Mouse (Mus musculus): ENCODE measurements at regions not wholly inside any gene's neighbourhood (a gene's known extent, or its start where the extent isn't known, plus 50 kb on each side); places are given as distances from the start of the nearest gene placed in this dataset.

GRCm38 (mm10) chr15:56344973-56345372, 1132.5 kb downstream of the Slc22a22 start:
- Histone ChIP-seq H3K27me3 (replicated peaks; ENCODE audit: control insufficient read depth, insufficient read depth, low read length) (no peaks in the 10 kb centered on the region), H3K27ac (ENCODE audit: low read length) (no peak overlapping the region), H3K9ac (replicated peaks; ENCODE audit: low read depth, low read length) (no peak overlapping the region), H3K4me2 (ENCODE audit: low read length) (no peak overlapping the region), H3K4me3 (replicated peaks; ENCODE audit: low read length) (no peak overlapping the region), H3K36me3 (ENCODE audit: control insufficient read depth, insufficient read depth) (no peaks in the 10 kb centered on the region), H3K4me1 (replicated peaks; ENCODE audit: control insufficient read depth, insufficient read depth, low read length) (no peaks in the 10 kb centered on the region), H3K9me3 (ENCODE audit: control insufficient read depth, low read length) (no peaks in the 10 kb centered on the region)
- 73% methylated on average over 2 of the region's 2 CpGs for WGBS
- ATAC-seq = no peak

DNA sequence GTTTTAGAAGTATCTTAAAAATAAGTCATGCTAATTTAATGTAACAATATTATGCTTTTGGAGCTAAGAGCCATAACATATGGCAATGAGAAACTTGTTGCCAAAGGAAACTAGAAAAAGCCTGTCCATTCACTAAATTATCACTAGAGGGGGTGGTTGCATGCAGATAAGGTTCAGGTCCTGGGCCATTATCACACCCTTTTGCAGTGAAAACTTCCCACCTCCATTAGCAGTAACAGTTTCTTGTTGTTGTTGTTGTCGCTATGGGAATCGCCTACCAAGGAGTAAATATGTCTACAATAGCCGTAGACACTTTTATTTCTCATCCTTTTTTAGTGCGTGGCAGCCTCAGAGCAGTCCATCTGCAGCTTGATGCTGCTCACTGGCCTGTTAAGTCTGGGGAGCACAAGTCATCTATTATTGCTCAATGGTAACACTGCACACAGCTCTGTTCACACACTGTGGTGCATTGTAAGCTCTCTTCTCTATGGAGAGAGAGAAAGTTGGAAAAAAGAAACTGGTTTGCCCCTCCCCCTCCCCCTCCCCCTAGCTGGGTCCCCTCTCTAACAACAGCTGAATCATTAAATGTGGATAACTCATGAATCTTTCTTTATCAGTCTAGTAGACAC, 1133.0 kb downstream of the Slc22a22 start:
- no peaks in the 10 kb centered on the region for H3K27me3 ChIP-seq (replicated peaks; ENCODE audit: control insufficient read depth, insufficient read depth, low read length)
- H3K4me3 ChIP-seq (replicated peaks; ENCODE audit: low read length) = no peak overlapping the region
- no peak for ATAC-seq
- no peak overlapping the region for H3K9ac ChIP-seq (replicated peaks; ENCODE audit: low read depth, low read length)
- no peaks in the 10 kb centered on the region for H3K9me3 ChIP-seq (ENCODE audit: control insufficient read depth, low read length)
- 36% methylated on average over 4 of the region's 4 CpGs for WGBS
- H3K4me2 ChIP-seq (ENCODE audit: low read length) = no peak overlapping the region
- H3K27ac ChIP-seq (ENCODE audit: low read length) = no peak overlapping the region
- H3K4me1 ChIP-seq (replicated peaks; ENCODE audit: control insufficient read depth, insufficient read depth, low read length) = no peaks in the 10 kb centered on the region
- H3K36me3 ChIP-seq (ENCODE audit: control insufficient read depth, insufficient read depth) = no peaks in the 10 kb centered on the region

- Histone ChIP-seq H3K4me3 (replicated peaks; ENCODE audit: low read length) (no peak overlapping the region), H3K9me3 (ENCODE audit: control insufficient read depth, low read length) (no peaks in the 10 kb centered on the region), H3K27me3 (replicated peaks; ENCODE audit: control insufficient read depth, insufficient read depth, low read length) (no peaks in the 10 kb centered on the region), H3K9ac (replicated peaks; ENCODE audit: low read depth, low read length) (no peak overlapping the region), H3K4me2 (ENCODE audit: low read length) (no peak overlapping the region), H3K27ac (ENCODE audit: low read length) (no peak overlapping the region), H3K36me3 (ENCODE audit: control insufficient read depth, insufficient read depth) (no peaks in the 10 kb centered on the region), H3K4me1 (replicated peaks; ENCODE audit: control insufficient read depth, insufficient read depth, low read length) (no peaks in the 10 kb centered on the region)
- WGBS = 70% methylated on average over 5 of the region's 5 CpGs
- ATAC-seq = no peak
Observed at GRCm38 (mm10) chr15:56337879-56338278, 1139.5 kb downstream of the Slc22a22 start.

DNA sequence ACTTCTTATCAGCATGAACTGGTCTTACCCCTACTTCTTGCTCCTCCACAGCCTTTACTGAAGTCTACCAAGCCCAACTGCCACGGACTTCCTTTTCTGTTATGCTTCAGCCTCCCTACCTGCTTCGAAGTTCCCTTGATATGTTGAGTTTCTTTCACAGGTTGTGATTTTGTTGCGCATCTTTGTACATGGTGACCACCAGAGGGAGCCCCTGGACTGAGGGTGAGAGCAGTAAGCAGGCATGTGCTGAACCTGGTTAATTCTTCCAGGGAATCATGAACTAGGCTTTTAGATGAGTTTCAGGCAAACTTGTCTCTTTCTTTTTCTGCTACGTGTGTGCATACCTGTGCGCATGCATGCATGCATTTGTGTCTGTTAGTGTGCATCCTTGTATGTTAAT, 1141.0 kb downstream of the Slc22a22 start:
- Histone ChIP-seq H3K27ac (ENCODE audit: low read length) (no peak overlapping the region), H3K4me3 (replicated peaks; ENCODE audit: low read length) (no peak overlapping the region), H3K36me3 (ENCODE audit: control insufficient read depth, insufficient read depth) (no peaks in the 10 kb centered on the region), H3K9ac (replicated peaks; ENCODE audit: low read depth, low read length) (no peak overlapping the region), H3K4me1 (replicated peaks; ENCODE audit: control insufficient read depth, insufficient read depth, low read length) (no peaks in the 10 kb centered on the region), H3K9me3 (ENCODE audit: control insufficient read depth, low read length) (no peaks in the 10 kb centered on the region), H3K4me2 (ENCODE audit: low read length) (no peak overlapping the region), H3K27me3 (replicated peaks; ENCODE audit: control insufficient read depth, insufficient read depth, low read length) (no peaks in the 10 kb centered on the region)
- ATAC-seq = peak; percentile 50; the same call in 1 of the 2 replicates
- 47% methylated on average over 5 of the region's 5 CpGs for WGBS

- H3K4me2 ChIP-seq (ENCODE audit: low read length) = no peak overlapping the region
- no peak overlapping the region for H3K27ac ChIP-seq (ENCODE audit: low read length)
- H3K4me1 ChIP-seq (replicated peaks; ENCODE audit: control insufficient read depth, insufficient read depth, low read length) = no peaks in the 10 kb centered on the region
- H3K9me3 ChIP-seq (ENCODE audit: control insufficient read depth, low read length) = no peaks in the 10 kb centered on the region
- no peaks in the 10 kb centered on the region for H3K27me3 ChIP-seq (replicated peaks; ENCODE audit: control insufficient read depth, insufficient read depth, low read length)
- ATAC-seq = no peak
- no peaks in the 10 kb centered on the region for H3K36me3 ChIP-seq (ENCODE audit: control insufficient read depth, insufficient read depth)
- WGBS = 77% methylated on average over 2 of the region's 2 CpGs
- no peak overlapping the region for H3K4me3 ChIP-seq (replicated peaks; ENCODE audit: low read length)
- no peak overlapping the region for H3K9ac ChIP-seq (replicated peaks; ENCODE audit: low read depth, low read length)
Observed at GRCm38 (mm10) chr15:56335011-56335410, 1142.4 kb downstream of the Slc22a22 start.

- H3K27me3 ChIP-seq (replicated peaks; ENCODE audit: control insufficient read depth, insufficient read depth, low read length) = no peaks in the 10 kb centered on the region
- no peak overlapping the region for H3K27ac ChIP-seq (ENCODE audit: low read length)
- ATAC-seq = no peak
- no peaks in the 10 kb centered on the region for H3K36me3 ChIP-seq (ENCODE audit: control insufficient read depth, insufficient read depth)
- no peaks in the 10 kb centered on the region for H3K4me1 ChIP-seq (replicated peaks; ENCODE audit: control insufficient read depth, insufficient read depth, low read length)
- H3K4me2 ChIP-seq (ENCODE audit: low read length) = no peak overlapping the region
- H3K9me3 ChIP-seq (ENCODE audit: control insufficient read depth, low read length) = no peaks in the 10 kb centered on the region
- H3K9ac ChIP-seq (replicated peaks; ENCODE audit: low read depth, low read length) = no peak overlapping the region
- H3K4me3 ChIP-seq (replicated peaks; ENCODE audit: low read length) = no peak overlapping the region
Observed at GRCm38 (mm10) chr15:56320501-56320900, 1156.9 kb downstream of the Slc22a22 start.

- Histone ChIP-seq H3K9me3 (ENCODE audit: control insufficient read depth, low read length) (no peaks in the 10 kb centered on the region), H3K27ac (ENCODE audit: low read length) (no peak overlapping the region), H3K36me3 (ENCODE audit: control insufficient read depth, insufficient read depth) (no peaks in the 10 kb centered on the region), H3K4me3 (replicated peaks; ENCODE audit: low read length) (no peak overlapping the region), H3K9ac (replicated peaks; ENCODE audit: low read depth, low read length) (no peak overlapping the region), H3K4me2 (ENCODE audit: low read length) (no peak overlapping the region), H3K4me1 (replicated peaks; ENCODE audit: control insufficient read depth, insufficient read depth, low read length) (no peaks in the 10 kb centered on the region), H3K27me3 (replicated peaks; ENCODE audit: control insufficient read depth, insufficient read depth, low read length) (no peaks in the 10 kb centered on the region)
- ATAC-seq = no peak
- WGBS = 81% methylated on average over 3 of the region's 3 CpGs
Observed at GRCm38 (mm10) chr15:56294910-56295438, 1182.5 kb downstream of the Slc22a22 start.

- no peaks in the 10 kb centered on the region for H3K27me3 ChIP-seq (replicated peaks; ENCODE audit: control insufficient read depth, insufficient read depth, low read length)
- H3K36me3 ChIP-seq (ENCODE audit: control insufficient read depth, insufficient read depth) = no peaks in the 10 kb centered on the region
- WGBS = 28% methylated on average over 7 of the region's 7 CpGs
- peak overlapping the region; percentile 44; the same call in 1 of the 2 replicates for H3K27ac ChIP-seq (ENCODE audit: low read length)
- H3K9me3 ChIP-seq (ENCODE audit: control insufficient read depth, low read length) = no peaks in the 10 kb centered on the region
- peaks cover 14% of the 10 kb centered on the region for H3K4me1 ChIP-seq (replicated peaks; ENCODE audit: control insufficient read depth, insufficient read depth, low read length)
- H3K9ac ChIP-seq (replicated peaks; ENCODE audit: low read depth, low read length) = no peak overlapping the region
- ATAC-seq = peak; percentile 98
- H3K4me3 ChIP-seq (replicated peaks; ENCODE audit: low read length) = no peak overlapping the region
- no peak overlapping the region for H3K4me2 ChIP-seq (ENCODE audit: low read length)
Observed at GRCm38 (mm10) chr15:56278622-56279301, 1198.7 kb downstream of the Slc22a22 start.

DNA sequence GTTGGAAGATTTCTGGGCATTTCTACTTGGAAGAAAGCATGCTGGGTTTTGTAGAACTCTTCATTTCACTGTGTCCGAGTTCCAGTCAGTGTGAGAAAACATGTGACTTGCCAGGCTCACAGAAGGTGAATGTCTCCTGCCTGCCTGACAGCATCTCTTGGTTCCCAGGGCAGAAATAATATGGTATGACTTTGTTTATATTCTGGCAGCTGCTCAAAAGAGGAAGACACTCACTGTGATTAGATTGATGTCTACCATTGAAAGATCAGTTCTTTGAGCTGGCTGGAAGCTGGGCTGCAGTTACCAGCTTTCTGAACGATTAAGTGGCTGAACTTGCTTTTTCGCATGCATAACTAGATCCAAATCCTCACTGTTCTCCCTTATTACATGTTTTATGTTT, 1199.4 kb downstream of the Slc22a22 start:
- no peaks in the 10 kb centered on the region for H3K27me3 ChIP-seq (replicated peaks; ENCODE audit: control insufficient read depth, insufficient read depth, low read length)
- peak; percentile 75 for ATAC-seq
- H3K4me1 ChIP-seq (replicated peaks; ENCODE audit: control insufficient read depth, insufficient read depth, low read length) = peaks cover 14% of the 10 kb centered on the region
- no peak overlapping the region for H3K9ac ChIP-seq (replicated peaks; ENCODE audit: low read depth, low read length)
- WGBS = 5% methylated on average over 3 of the region's 3 CpGs
- no peak overlapping the region for H3K4me3 ChIP-seq (replicated peaks; ENCODE audit: low read length)
- no peak overlapping the region; the same call in 1 of the 2 replicates for H3K4me2 ChIP-seq (ENCODE audit: low read length)
- no peaks in the 10 kb centered on the region for H3K9me3 ChIP-seq (ENCODE audit: control insufficient read depth, low read length)
- H3K27ac ChIP-seq (ENCODE audit: low read length) = peak overlapping the region; percentile 51
- H3K36me3 ChIP-seq (ENCODE audit: control insufficient read depth, insufficient read depth) = no peaks in the 10 kb centered on the region

All from forebrain, embryonic 16.5 days (tissue).